Mouse (Mus musculus): ENCODE measurements at regions not wholly inside any gene's neighbourhood (a gene's known extent, or its start where the extent isn't known, plus 50 kb on each side); places are given as distances from the start of the nearest gene placed in this dataset.

DNA sequence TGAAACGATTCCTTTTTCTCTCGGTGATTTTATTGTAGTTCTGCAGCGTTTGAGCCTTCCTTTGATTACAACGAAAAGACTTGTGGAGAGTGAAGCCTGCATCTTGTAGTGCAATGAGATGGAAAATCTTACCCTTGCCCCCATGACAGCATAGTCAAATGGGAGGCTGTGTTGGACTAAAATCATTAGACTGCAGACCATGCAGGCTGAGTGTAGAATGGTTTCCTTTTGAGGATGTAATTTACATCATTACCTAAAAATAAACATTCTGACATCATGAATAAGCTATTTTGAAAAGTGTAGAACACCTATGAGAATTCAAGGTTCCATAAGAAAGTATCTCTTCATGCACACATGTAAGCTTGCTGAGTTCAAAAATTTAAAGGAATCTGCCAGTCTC is 504.9 kb upstream of the Smim15 start:
- TF ChIP-seq CTCF (IDR thresholded peaks at IDR 0.05; ENCODE audit: borderline replicate concordance, extremely low read depth, insufficient read depth, insufficient read length) (no peak), POLR2A (IDR thresholded peaks at IDR 0.05; ENCODE audit: borderline replicate concordance, extremely low read depth, insufficient read depth, insufficient read length, poor library complexity, severe bottlenecking) (no peak)

Data from brain, embryonic 14.5 days (tissue).